Mouse (Mus musculus): Measurements from ENCODE around the gene Dram1. TPM values are rescaled to one million over a fixed set of nuclear protein-coding genes. Genes with fewer than 3 reads are reported as not detected.

Gene Dram1
- polyA plus RNA-seq, 1 experiment from 2014 or later: 2.7 TPM

DNA sequence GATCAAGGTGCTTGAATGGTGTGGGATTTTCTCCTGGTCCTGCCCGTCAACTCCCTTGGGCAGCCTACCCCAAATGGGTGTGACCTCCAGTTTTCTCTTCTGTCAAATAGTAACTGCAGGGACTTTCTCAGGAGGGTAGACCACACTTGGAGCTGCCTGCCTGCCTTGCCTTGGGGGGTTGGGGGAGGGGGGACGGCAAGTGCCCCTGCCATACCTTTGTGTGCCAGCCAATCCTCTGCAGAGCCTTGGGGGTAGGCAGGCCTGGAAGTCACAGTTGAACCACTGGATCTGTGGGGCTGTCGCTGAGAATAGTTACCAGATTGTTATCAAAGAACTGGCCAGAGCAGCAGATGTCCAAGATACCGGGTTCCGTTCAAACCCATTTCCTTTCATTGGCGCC is 7.4 kb upstream of the Dram1 start:
- no peak for TF ChIP-seq CTCF (IDR thresholded peaks at IDR 0.05)
- H3K27me3 ChIP-seq: no peaks in the 10 kb centered on the region
- POLR2A ChIA-PET: no interaction called here
- DNase-seq (ENCODE audit: low read depth, low spot score) (no peak), ATAC-seq (no peak)
- in situ Hi-C loops (cut with MboI; ENCODE audit: low pct_unique_long_range_greater_than_20kb): no loop called here
- CTCF ChIA-PET: interaction anchor here (0.7 to 1.4 kb wide), 2 partner anchors 24 to 56 kb away, joined by 3 read pairs; no protein-coding TSS in a partner anchor

DNA sequence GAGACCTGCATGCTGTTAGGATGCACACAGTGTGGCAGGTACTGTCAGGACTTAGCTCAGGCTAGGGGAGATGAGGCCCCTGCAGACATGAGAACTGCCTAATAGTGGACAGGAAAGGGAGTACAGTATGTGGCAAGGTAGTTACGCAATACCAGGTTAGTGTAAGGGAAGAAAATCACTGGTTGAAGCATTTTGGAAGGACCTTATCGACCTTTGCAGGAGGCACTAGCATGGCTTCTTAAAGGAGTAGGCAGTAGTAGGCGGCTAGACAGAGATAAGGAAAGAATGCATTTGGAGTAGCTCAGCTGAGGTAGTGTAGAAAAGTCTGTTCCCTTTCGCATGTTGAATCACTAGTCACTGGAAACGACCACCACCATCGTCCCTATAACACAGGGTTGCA is 6.9 kb upstream of the Dram1 start:
- in situ Hi-C loops (cut with MboI; ENCODE audit: low pct_unique_long_range_greater_than_20kb): no loop called here
- ChIA-PET CTCF (interaction anchor here (0.7 to 1.4 kb wide), 4 partner anchors 24 to 340 kb away, joined by 3 read pairs; no protein-coding TSS in a partner anchor), POLR2A (no interaction called here)
- no peak for DNase-seq (ENCODE audit: low read depth, low spot score)
- ATAC-seq: no peak
- no peak for TF ChIP-seq CTCF (IDR thresholded peaks at IDR 0.05)
- H3K27me3 ChIP-seq: no peaks in the 10 kb centered on the region

DNA sequence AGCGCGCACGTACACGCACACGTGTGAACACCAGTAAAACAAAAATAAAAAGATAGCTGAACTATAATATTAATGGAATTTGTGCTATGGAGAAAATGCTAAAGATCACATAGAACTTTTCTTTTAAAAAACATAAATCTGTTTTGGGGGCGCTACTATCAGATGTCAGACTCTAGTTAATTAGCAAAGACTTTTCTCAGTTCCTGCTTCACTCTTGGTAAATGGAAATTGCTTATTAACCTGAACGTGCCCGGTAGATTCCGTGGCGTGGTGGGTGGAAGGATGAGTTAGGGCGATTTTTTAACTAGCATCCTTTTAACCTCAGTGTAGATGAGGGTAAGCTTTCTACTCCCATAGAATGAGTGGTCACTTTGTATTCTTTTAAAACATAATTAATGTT is 6.4 kb upstream of the Dram1 start:
- ChIA-PET CTCF (interaction anchor here (0.9 to 1.4 kb wide), 3 partner anchors 24 to 341 kb away, joined by 3 read pairs; no protein-coding TSS in a partner anchor), POLR2A (no interaction called here)
- peak; percentile 7 for TF ChIP-seq CTCF (IDR thresholded peaks at IDR 0.05)

DNA sequence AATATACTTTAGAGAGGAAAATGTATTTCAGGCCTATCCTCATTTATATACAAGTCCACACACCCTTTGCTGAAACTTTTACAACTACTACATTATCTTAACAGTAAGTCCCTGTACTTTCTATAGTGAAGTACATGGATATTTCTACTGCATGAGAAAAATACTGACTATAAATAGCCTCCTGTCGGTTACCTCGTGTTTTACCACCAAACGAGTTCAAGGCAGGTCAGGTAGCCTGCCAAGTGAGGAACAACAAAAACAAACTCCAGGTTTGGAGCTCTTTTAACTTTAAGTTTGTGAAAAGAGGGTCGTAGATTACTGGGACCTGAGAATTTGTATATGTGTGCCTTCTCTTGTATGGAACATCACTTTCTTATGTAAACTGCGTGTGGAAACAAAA is 5.2 kb upstream of the Dram1 start:
- in situ Hi-C loops (cut with MboI; ENCODE audit: low pct_unique_long_range_greater_than_20kb): loop anchor here (5.0 kb wide), 1 partner anchor 43 kb away; no protein-coding TSS in a partner anchor
- CTCF ChIA-PET: no interaction called here
- no peak for ATAC-seq
- POLR2A ChIA-PET: no interaction called here
- TF ChIP-seq CTCF (IDR thresholded peaks at IDR 0.05): no peak
- H3K27me3 ChIP-seq: no peaks in the 10 kb centered on the region
- DNase-seq (ENCODE audit: low read depth, low spot score): no peak

More for the DNA sequence above, 6.4 kb upstream of the Dram1 start:
- no peak for DNase-seq (ENCODE audit: low read depth, low spot score)
- H3K27me3 ChIP-seq: no peaks in the 10 kb centered on the region
- in situ Hi-C loops (cut with MboI; ENCODE audit: low pct_unique_long_range_greater_than_20kb): no loop called here
- ATAC-seq: no peak

DNA sequence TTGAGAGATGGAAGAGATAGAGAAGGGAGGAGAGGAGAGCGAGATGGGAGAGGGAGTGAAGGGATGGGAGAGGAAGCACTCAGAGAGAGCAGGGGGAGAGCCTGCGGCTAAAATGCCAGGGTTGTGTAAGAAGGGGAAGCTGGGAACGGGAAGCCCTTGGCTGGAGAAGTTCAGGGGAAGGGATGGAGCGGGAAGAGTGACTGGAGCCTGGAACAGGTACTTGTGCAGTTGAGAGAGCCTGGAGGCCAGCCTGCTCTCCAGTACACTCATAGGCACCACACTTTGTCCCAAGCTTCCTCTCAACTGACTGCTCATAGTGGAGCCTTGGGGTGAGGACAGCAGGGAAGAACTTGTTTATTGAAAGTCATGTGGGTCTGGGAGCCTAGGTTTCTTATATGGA is 4.6 kb upstream of the Dram1 start:
- TF ChIP-seq CTCF (IDR thresholded peaks at IDR 0.05): no peak
- POLR2A ChIA-PET: no interaction called here
- no peak for ATAC-seq
- CTCF ChIA-PET: interaction anchor here (3.1 kb wide), 1 partner anchor 43 kb away, joined by 13 read pairs; no protein-coding TSS in a partner anchor
- in situ Hi-C loops (cut with MboI; ENCODE audit: low pct_unique_long_range_greater_than_20kb): loop anchor here (5.0 kb wide), 1 partner anchor 44 kb away; no protein-coding TSS in a partner anchor
- no peak for DNase-seq (ENCODE audit: low read depth, low spot score)
- no peaks in the 10 kb centered on the region for H3K27me3 ChIP-seq

DNA sequence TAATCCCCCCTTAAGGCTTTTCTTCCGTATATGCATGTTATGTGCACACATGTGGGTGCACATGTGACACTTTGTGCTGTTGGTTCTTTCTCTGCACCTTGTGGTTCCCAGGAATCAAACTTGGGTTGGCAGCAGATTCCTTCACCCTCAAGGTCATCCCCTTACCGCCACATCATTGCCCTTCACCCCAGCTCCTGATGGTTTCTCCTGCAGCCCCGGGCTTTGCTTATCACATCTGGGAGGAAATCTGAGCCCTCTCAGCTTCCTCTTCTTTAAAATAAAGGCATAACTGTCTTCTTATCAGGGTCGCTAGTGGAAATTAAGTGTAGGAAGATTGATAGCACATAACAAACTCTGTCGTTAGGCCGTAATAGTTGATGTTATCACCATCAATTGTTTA is 3.1 kb upstream of the Dram1 start:
- ChIA-PET CTCF (interaction anchor here (0.9 to 3.1 kb wide), 3 partner anchors 40 to 48 kb away, joined by 3 to 13 read pairs (median 3); no protein-coding TSS in a partner anchor), POLR2A (interaction anchor here (0.6 kb wide), 1 partner anchor 44 kb away, joined by 3 read pairs; no protein-coding TSS in a partner anchor)

DNA sequence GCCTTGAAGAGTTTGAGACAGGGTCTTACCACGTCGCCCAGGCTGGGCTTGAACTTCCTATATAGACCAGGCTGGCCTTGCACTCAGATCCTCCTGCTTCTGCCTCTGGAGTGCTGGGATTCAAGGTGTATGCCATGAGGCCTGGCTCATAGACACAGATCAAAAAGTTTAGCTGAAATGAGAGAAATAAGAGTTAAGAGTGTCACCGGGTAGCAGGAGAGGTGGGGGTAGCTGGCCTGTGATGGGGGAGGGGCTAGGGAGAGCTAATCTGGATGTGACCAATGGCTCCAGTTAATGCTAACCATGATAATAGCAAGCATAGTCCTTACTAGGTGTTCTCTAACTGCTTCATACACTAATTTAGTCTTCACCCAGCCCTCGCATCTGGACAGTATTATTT is 2.4 kb upstream of the Dram1 start:
- ChIA-PET CTCF (interaction anchor here (1.1 to 3.1 kb wide), 3 partner anchors 33 to 45 kb away, joined by 3 to 13 read pairs (median 3); no protein-coding TSS in a partner anchor), POLR2A (interaction anchor here (0.6 kb wide), 2 partner anchors 45 to 537 kb away, joined by 3 to 5 read pairs; no protein-coding TSS in a partner anchor)
- H3K27me3 ChIP-seq: no peaks in the 10 kb centered on the region
- in situ Hi-C loops (cut with MboI; ENCODE audit: low pct_unique_long_range_greater_than_20kb): loop anchor here (5.0 kb wide), 1 partner anchor 46 kb away; no protein-coding TSS in a partner anchor
- TF ChIP-seq CTCF (IDR thresholded peaks at IDR 0.05): no peak
- ATAC-seq (no peak), DNase-seq (ENCODE audit: low read depth, low spot score) (no peak)

More for the DNA sequence above, 3.1 kb upstream of the Dram1 start:
- no peak for TF ChIP-seq CTCF (IDR thresholded peaks at IDR 0.05)
- in situ Hi-C loops (cut with MboI; ENCODE audit: low pct_unique_long_range_greater_than_20kb): loop anchor here (5.0 kb wide), 1 partner anchor 45 kb away; no protein-coding TSS in a partner anchor
- H3K27me3 ChIP-seq: no peaks in the 10 kb centered on the region
- ATAC-seq (no peak), DNase-seq (ENCODE audit: low read depth, low spot score) (no peak)

DNA sequence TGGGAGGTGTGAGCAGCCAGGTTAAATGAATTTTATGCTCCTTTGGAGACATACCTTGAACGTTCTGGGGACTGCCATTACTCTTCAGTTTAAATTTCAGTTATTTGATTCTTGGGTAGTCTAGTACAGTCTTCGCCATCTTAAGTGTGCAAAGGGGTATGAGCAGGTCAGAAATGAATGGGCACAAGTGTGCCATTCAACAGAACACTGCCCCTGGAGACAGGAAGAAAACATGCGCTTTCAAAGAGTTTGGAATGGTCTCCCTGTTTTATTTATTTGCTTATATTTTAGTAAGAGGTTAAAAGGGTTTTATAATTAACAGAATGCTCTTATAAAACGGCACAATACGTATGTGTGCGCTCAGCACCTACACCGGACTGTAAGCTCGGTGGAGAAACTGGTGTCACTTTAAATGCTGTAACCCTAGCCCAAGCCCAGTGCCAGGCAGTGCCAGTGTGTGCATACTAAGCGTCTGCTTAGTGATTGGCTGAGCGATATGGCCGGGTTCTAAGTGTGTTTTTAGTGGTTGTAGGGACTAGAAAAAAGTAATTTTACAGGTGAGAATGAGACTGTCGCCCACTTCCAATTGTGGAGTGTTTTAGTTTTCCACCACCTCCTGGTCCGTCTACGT is 1.7 kb upstream of the Dram1 start:
- in situ Hi-C loops (cut with MboI; ENCODE audit: low pct_unique_long_range_greater_than_20kb): loop anchor here (5.0 kb wide), 1 partner anchor 47 kb away; no protein-coding TSS in a partner anchor
- ATAC-seq (no peak), DNase-seq (ENCODE audit: low read depth, low spot score) (no peak)
- ChIA-PET CTCF (interaction anchor here (1.1 to 3.1 kb wide), 3 partner anchors 34 to 46 kb away, joined by 3 to 13 read pairs (median 12); no protein-coding TSS in a partner anchor), POLR2A (interaction anchor here (0.6 kb wide), 1 partner anchor 536 kb away, joined by 5 read pairs; no protein-coding TSS in a partner anchor)
- no peaks in the 10 kb centered on the region for H3K27me3 ChIP-seq
- peak; percentile 51 for TF ChIP-seq CTCF (IDR thresholded peaks at IDR 0.05)

DNA sequence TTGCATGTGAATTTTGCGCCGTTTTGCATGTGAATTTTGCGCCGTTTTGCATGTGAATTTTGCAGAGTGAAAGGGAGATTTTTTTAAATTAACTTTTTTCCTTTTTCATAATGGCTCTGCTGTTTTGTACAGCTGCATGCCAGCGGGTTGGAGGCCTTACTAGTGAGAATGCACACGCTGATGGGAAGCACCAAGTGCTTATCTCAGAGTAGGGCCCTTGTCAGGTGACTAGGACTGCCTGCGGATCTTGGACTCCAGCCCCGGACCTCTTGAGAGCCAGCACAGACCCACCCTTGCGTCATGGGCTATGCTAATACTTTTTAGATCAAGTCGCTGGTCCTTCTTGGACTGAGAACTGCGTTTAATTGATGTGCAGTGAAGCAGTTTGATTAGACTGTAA is 1.1 kb upstream of the Dram1 start:
- no peak for DNase-seq (ENCODE audit: low read depth, low spot score)
- POLR2A ChIA-PET: no interaction called here
- CTCF ChIA-PET: interaction anchor here (1.1 to 2.6 kb wide), 6 partner anchors 14 to 55 kb away, joined by 3 to 12 read pairs (median 4); no protein-coding TSS in a partner anchor
- ATAC-seq: peak; percentile 15
- in situ Hi-C loops (cut with MboI; ENCODE audit: low pct_unique_long_range_greater_than_20kb): loop anchor here (5.0 kb wide), 1 partner anchor 47 kb away; no protein-coding TSS in a partner anchor
- no peak for TF ChIP-seq CTCF (IDR thresholded peaks at IDR 0.05)
- H3K27me3 ChIP-seq: no peaks in the 10 kb centered on the region

DNA sequence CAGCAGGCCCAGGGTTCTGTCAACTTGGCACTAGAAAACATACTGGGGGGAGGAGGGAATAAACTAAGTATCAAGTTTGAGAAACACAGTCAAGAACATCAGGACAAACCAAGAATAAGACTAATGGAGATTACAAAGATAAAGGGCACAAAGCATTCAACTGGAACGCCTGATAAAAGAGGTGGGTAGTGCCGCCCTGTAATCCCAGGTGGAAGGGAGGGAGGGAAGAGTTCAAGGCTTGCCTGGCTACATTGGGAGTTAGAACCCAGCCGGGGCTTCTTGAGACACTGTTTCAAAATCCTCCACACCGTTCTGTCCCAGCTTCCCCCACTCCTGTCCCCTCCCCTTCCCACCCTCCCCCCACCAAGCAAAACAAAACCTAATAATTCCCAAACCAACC is 1.2 kb downstream of the Dram1 start:
- DNase-seq (ENCODE audit: low read depth, low spot score) (no peak), ATAC-seq (no peak)
- H3K27me3 ChIP-seq: no peaks in the 10 kb centered on the region
- ChIA-PET POLR2A (interaction anchor here (0.7 kb wide), 1 partner anchor 137 kb away, joined by 3 read pairs; no protein-coding TSS in a partner anchor), CTCF (interaction anchor here (1.3 to 2.6 kb wide), 6 partner anchors 42 to 57 kb away, joined by 3 to 12 read pairs (median 6); no protein-coding TSS in a partner anchor)
- in situ Hi-C loops (cut with MboI; ENCODE audit: low pct_unique_long_range_greater_than_20kb): loop anchor here (5.0 to 10.0 kb wide), 2 partner anchors 297 to 350 kb away; no protein-coding TSS in a partner anchor
- no peak for TF ChIP-seq CTCF (IDR thresholded peaks at IDR 0.05)

Data from Patski (cell line).